Mouse (Mus musculus): ENCODE results near the gene Spint2.
A peak's percentile ranks its signal among the peaks of the same experiment; 100 is the strongest.

Gene Spint2

DNA sequence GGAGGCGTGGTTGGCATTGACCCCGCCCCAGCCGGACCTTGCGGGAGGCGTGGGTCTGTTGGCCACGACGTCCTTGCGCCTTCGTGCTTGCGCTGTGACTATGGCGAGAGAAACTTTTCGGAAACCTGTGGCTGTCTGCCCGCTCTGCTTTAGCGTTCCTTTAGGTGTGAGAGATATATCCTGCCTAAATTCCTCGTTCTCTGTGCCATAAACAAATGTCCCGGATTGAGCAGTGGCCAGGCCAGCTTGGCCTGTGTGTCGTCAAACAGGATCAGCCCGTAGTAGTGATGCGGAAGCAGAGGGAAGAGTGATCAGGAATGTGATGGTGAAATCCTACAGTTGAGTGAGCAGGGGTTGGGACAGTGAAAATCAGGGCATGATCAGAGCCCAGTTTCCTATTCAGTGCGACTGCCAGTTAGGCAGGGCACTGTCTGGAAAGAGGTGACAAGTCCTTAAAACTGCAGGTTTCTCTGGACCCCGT lies 402 bp upstream of the Spint2 start:
- no peak for DNase-seq (ENCODE audit: extremely low read depth, insufficient read length, low spot score)

DNA sequence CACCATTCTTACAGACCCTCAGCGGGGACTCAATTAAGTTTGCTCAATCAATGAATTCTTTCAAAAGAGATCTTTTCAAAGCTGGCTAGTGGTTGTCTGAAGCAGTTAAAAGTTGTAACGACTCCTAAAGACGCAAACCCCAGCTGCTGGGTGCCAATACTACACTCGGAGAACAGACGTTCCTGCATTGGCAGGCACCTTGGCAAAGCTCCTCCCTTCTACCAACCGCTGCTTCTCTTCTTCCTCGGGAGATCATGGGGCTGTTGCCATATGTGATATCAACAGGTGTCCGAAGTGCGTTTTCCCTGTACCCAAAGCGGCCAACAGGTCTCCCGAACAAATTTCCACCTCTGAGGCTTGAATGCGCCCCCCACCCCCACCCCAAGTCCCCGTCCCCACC lies 911 bp downstream of the Spint2 start:
- no peak for DNase-seq (ENCODE audit: extremely low read depth, insufficient read length, low spot score)

DNA sequence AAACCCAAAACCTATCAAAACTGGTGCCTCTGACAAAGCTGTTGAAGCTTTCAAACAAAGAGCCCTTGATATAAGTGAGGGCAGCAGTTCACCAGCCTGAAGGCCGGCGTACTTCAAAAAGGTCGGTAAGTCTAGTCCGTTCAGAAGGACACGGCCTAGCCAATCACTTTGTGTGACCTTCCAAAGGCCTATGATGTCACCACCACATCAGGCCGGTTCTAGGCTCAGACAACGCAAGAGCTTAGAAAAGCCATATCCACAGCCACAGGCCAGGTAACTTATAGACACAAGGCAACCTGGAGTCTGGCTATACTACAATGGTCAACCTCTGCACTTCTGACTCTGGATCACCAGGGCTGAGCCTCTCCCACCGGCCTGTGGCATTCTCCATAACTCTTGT lies 1.8 kb downstream of the Spint2 start:
- no peak for DNase-seq (ENCODE audit: extremely low read depth, insufficient read length, low spot score)

DNA sequence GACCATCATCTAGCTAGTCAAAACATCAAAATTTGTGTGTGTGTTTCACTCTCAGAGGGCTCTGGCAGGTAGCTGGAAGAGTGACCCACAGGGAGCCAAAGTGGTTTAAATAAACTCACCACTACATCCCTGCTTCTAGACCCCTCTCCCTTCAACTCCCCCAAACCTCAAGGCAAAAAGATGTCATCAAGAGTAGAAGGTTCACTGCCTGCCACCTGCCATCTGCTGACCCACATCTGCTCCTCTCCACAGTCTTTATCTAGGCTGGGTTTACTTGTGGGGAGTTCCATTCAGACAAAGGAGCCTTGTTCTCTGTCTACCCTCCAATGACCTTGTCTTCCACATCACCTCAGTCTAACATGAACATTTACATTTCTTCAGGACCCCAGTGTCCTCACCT lies 2.5 kb downstream of the Spint2 start:
- no peak for DNase-seq (ENCODE audit: extremely low read depth, insufficient read length, low spot score)

DNA sequence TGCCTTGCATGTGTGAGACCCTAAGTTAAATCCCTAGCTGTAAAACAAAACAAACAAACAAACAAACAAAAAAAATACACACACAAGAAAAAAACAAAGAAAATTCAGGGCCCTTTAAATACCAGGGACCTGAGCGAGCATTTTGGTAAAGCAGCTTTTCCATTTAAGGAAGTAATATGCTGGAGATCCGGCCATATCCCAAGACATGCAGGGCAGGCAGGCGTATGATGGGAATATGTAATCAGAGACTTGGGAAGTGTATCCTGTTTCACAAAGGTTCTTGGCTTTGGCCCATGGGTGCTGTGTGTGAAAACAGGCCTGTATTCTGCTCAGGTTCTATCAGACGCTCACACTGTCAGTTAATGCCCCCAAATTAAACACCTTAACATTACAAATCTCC lies 4.2 kb downstream of the Spint2 start:
- DNase-seq (ENCODE audit: extremely low read depth, insufficient read length, low spot score) = no peak

DNA sequence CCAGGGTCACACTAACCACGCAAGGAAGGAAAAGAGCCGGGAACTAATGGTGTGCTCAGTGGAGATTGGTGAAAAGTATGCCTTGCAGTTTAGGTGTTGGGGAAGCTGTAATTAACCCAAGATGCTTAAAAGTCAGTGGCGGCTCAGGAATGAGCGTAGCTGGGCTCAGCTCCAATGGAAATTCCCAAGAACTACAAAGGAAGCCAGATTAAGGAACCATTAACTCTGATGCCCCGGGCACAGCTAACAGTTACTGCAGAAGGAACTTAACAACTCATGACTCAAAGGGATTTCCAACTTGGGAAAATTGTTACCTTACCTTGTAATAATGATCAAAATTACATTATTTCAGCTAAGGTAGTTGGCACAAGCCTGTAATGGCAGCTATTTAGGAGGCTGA lies 5.0 kb downstream of the Spint2 start:
- no peak for DNase-seq (ENCODE audit: extremely low read depth, insufficient read length, low spot score)

DNA sequence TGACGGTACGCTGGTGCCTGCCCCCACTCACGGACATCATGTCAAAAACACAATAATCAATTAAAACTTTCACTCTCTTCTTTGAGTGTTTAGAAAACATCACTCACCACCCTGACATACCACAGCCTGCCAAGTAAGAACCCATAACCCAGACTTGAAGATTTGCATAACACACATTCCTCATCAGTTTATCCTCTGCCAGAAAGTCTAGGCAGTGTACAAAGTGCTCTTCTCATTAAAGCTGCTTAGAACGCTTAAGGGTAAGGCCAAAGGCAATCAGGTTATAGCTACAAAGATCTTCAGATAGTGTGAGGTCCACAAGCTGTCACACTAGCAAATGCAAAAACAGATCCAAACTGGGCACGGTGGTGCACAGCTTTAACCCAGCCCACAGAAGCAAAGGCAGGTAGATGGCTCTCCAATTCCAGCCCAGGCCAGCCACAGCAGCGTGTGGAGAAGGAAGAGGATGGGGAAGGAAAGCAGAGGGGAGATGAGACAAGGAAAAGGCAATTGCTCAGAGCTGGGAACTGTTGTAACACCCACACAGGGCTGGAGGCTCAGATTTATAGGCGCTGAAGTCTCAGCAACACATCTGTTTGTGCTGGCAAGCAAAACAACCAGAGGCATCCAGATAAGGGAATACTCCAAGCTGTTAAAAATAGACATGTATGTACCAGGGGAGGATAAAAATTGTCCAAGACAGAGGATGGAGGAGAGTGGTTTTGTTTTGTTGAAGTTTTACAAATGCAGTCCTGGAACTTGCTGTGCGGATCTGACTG lies 9.8 kb downstream of the Spint2 start:
- DNase-seq (ENCODE audit: extremely low read depth, insufficient read length, low spot score) = no peak

DNA sequence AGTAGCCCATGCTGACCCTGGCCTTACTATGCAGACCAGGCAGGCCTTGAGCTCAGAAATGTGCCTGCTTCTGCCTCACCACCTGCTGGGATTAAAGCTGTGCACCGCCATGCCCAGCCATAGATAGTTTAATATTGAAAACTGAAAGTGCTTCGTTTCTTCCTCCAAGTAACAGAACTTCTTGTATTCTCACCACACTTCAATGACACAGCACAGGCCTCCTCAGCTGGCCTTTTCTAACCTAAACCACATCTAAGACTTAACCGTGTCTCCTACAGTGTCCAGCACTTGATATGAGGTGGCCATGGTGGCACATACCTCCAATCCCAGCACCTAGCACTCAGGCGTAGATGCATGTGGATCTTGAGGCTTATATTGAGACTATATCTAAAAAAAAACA lies 11.3 kb downstream of the Spint2 start:
- DNase-seq (ENCODE audit: extremely low read depth, insufficient read length, low spot score) = no peak

DNA sequence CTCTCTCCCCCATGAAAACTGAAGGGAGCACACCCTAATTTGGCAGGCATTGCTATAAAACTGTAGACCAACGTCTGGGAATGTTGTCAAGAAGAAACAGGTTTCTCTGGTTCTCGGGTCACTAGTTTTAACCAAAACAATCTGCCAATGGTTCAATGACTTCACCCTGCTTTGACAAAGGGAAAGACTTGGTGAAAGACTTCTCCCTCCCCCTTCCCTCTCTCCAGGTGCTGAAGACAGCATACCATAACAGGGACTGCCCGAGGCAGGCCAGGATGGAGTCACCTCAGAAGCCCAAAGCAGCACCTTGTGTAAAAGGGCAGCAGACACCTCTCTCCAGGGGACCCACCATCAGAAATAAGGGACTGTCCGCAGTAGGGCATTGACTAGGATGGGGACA lies 14.8 kb downstream of the Spint2 start:
- DNase-seq (ENCODE audit: extremely low read depth, insufficient read length, low spot score) = no peak

DNA sequence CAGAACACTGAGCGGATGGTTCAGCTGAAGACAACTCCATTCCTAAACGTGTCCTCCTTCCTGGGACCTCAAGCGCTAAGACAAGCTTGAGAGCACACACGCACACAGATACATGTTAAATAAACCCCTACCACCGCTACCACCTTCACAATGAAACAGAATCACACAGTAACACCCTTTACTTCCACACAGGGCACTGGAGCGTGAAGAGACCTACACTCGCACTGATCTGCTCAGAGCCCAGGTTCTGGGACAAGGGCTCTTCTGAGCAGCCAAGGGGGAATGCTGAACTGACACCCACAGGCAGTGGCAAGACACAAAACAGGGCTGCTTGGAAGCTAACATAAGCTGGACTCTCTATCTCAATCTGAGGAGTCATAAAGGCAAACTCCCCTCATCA lies 16.1 kb downstream of the Spint2 start:
- no peak for DNase-seq (ENCODE audit: extremely low read depth, insufficient read length, low spot score)

DNA sequence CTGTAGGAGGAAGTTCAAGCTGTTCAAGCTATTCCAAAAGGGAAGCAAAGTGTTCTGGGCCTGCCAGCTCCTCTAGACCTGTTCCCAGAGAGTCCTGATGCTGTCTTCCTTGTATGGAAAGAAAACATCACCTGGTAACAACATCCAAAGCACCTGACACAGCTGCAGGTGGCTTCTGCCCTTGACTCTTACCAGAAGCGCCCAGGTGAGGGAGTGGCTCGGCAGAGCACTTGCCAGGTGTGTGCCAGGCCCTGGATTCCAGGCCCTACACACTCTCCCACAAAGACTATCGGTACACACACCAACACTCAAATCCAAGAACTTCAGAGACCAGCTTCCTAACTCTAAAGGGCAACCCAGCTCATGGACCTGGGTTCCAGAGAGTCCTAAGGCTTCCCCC lies 17.9 kb downstream of the Spint2 start:
- no peak for DNase-seq (ENCODE audit: extremely low read depth, insufficient read length, low spot score)

DNA sequence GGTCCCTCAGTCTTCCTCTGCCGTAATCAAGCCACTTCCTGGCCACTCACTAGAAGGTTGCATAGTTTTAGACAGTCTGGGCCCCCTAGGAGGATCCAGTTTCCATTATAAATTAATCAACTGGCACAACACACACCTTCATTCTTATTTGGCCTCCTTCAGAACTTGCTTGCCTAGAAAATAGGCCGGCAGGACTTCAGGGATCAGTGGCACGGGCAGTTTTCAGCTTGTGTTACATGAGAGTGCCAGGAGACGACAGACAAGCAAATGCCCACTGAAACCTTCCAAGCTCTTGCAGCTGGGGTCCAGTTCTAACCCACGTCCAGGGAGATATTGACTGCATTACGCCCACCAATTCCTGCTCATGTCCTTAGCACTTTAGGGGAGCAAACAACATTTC lies 19.6 kb downstream of the Spint2 start:
- DNase-seq (ENCODE audit: extremely low read depth, insufficient read length, low spot score) = no peak

DNA sequence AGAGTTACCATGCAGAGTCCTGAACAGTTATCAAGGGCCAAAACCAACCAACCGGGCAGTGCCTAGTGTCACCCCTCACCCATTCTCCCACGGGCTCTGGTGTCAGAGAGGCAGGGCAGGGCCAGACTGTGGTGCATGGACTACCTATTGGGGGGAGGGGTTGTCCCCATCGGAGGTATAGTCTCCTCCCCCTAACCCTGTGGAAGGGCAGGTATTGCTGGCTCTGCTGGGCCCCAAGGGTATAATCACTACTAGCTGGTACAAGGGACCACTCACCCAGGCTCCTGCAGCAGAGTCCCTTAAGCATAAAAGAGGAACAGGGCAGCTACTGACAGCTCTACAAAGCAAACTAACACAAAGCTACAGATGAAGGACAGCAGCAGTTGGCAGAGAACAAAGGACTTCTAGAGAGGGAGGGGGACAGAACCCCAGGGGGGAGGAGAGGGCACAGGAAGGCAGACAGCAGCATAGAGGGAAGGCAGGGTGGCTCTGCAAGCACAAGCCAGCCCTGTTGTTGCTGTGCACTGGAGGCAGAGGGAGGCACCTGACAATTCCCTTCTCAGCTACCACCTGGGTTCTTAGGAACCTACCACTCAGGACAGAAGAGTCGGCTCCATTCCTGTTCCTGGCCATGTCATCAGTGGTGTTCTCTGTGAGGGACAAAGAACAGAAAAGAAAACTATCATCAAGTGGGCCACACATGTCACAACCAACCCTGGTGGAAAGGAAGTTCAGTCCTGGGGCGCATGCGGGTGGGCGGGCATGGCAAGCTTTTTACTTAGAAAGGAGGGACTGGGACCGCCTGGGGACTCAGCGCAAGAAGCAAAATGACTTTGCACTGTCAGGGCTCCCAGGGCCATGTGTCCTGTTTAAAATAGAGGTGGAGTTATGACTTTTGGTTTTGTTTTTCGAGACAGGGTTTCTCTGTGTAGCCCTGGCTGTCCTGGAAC lies 21.7 kb downstream of the Spint2 start:
- DNase-seq (ENCODE audit: extremely low read depth, insufficient read length, low spot score) = no peak

DNA sequence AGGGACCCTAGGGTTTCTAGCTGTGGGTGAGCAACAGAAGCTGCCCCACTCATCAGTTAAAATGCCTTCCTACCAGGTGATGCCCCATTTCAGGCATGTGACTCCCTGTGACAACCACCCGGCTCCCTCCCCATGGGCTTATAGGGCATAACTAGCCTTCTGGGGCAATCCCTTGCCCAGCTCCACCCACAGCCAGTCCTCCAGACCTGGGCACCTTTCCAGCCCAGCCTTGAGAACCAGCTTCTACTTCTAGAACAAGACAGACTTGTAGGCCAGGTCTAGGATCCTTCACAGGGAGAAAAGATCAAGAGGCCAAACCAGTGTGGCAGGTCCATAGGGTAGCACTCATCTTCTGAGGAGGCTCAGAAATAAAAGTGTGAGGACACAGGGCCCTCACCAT lies 24.3 kb downstream of the Spint2 start:
- DNase-seq (ENCODE audit: extremely low read depth, insufficient read length, low spot score) = peak; percentile 40

DNA sequence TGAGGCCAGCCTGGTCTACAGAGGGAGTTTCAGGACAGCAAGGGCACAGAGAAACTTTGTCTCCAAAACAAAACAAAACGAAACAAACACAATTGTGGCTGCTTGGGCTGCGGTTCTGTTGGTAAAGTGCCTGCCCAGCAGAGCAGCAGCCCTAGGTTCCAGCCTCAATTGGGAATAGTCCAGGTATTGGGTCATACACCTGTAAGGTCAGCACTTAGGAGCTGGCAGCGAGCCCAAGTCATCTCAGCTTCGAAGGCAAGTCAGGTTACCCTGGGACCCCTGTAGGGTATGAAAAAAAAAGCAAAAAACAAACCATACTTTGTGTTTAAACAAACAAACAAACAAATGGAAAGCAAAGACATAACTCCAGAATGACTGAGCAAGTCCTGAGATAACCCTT lies 25.8 kb downstream of the Spint2 start:
- no peak for DNase-seq (ENCODE audit: extremely low read depth, insufficient read length, low spot score)

DNA sequence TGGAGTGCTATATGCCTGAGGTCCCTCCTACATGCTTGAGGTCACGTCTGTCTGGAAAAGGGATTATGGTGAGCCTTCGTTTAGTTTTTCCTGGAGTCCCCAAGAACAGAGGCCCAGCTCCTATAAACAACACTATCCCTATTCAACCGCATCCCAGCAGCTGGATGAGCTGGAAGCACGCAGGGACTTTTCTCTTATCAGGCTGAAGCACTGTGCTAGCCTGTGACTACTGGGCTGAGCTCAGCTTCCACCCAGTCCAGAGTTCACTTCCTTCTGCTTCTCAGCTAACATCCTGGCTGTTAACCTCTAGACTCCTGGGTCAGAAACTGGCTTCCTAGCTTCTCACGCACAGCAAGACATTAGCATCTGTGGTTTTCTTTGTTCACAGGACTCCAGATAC lies 27.9 kb downstream of the Spint2 start:
- DNase-seq (ENCODE audit: extremely low read depth, insufficient read length, low spot score) = no peak

DNA sequence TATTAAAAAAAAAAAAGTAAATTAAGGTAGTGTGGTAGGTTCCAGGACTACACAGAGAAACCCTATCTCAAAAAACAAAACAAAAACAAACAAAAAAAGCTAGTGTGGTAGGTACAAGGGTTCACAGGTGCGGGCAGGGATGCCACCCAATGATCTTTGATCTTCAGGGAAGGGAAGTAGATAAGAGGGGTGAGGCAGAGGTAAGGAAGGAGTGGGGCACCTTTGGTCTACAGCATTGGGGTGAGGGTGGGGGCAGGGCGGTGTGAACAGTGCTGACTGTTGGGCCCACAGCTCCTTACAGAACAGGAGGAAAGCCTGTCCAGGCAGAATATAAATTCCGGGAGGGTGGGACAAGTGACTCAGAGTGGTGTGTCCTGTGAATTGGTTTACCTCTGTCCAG lies 30.5 kb downstream of the Spint2 start:
- no peak for DNase-seq (ENCODE audit: extremely low read depth, insufficient read length, low spot score)

DNA sequence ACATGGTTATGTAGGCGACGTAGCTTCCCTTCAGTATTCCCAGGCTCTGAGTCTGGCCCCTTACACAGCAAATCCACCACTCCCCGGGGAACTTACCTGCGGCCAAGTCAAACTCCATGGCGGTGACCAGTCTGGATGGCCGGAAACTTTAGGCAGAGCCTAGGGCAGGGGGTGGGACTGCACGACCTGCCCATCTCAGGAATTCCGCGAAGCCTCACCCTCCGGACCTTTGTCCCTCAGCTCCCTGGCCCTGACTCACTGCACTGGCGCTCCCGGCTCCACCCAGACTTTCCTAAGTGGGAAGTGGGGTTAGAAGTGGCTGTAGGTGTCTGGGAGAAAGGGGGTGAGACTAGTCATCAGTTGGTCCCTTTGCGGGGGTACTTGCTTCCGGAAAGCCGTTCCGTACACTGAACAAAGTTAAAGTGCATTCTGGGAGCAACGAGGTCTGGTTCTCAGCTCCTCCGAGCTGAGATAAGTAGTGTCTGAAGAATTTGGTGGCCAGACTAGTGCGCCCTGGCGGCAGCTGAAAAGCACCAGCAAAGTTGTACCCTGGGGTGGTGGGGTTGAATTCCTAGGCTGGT lies 33.4 kb downstream of the Spint2 start, which contains the start of gene 2200002D01Rik:
Gene 2200002D01Rik (minus strand): TSS at position 206 of the 581 bp plus-strand sequence.
- peak; percentile 88 for DNase-seq (ENCODE audit: extremely low read depth, insufficient read length, low spot score)

DNA sequence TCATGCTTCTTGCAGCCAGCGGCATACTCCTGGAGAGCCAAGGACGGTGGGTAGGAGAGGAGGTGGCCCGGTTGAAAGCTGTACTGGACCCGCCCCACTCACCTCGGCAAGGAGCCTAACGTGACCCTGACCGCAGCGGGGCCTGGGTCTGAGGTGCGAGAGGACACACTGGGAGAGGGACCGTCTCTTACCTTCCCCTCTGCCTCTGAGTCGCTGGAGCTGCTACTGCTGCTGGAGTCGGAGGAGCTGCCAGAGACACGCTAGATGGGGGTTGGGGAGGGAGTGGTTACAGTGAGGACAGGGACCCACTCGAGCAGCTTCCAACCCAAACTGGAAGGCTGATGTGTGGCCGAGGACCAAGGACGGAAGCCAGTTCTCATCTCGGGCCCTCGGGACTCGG lies 34.0 kb downstream of the Spint2 start:
- DNase-seq (ENCODE audit: extremely low read depth, insufficient read length, low spot score) = peak; percentile 76

DNA sequence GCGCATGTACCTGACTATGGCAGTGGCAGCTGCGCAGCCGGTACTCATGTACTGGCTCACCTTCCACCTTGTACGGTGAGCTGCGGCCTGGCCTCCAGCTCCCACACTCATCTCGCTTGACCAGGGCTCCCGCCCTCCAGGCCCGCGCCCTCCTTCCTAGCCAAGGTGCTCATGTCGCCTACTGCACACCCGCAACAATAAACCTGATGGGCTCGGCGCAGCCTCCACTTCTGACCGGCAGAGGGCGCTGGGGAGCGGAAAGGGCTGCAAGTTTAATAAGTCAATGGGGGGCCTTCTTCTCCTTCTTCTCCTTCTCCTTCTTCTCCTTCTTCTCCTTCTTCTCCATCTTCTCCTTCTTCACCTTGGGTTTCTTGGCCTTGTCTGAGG lies 34.4 kb downstream of the Spint2 start:
- peak; percentile 82 for DNase-seq (ENCODE audit: extremely low read depth, insufficient read length, low spot score)

DNA sequence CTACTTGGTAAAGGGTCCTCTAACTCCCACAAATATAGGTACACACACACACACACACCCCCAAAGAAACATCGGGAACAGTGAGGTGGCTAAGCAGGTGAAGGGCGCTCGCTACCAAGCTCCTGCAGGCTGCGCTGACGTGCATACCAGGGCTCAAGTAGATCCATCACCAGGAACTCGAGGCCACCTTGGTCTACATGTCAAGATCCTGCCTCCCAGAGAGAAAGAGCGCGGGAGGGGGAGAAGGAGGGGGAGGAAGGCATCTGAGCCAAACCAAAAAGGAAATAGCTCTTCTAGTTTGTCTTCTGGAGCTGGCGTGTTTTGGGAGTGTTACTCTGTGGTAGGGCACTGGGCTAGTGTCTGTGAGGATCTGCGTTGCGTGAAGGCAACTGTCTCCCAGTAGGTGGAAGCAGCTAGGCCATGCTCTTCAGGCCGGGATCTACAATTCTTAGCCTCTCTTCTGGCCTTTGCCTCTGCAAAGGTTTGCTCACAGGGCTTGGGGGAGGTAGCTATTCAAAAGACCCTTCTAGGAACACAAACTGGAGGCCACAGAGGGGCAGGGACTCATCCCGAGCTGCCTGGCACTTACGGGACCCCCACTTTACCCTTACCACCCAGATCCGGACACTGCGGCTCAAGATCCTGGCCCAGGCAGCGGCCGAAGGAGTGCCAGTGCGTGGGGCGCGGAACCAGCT lies 34.9 kb downstream of the Spint2 start:
- no peak for DNase-seq (ENCODE audit: extremely low read depth, insufficient read length, low spot score)

All from 3134 (cell line).